Mouse (Mus musculus) forebrain, embryonic 11.5 days (tissue): Measurements from ENCODE around the gene Trak1. TPM values are rescaled to one million over a fixed set of nuclear protein-coding genes. Genes with fewer than 3 reads are reported as not detected.

Experiments
- ATAC-seq: fragments of 200-750 bp; cut with Nextera tagmentation; replicated peaks from 2 replicates; pipeline ENCODE4 v1.8.0; 2017; ENCODE audit warnings: moderate TSS enrichment; ENCODE audit not compliant: low FRiP score
- DNase-seq: peaks from one replicate; pipeline ENCODE4 v3.0.0-alpha.2; 2017; ENCODE audit warnings: low spot score
- H3K27ac ChIP-seq: fragments of 300-500 bp; sonication (generic); 2 replicates; pipeline ENCODE4 v1.5.1; 2014; ENCODE audit warnings: low read depth, low read length
- H3K27me3 ChIP-seq: fragments of 300-500 bp; sonication (generic); 2 replicates; pipeline ENCODE4 v1.6.1; 2014; ENCODE audit warnings: mild to moderate bottlenecking, low read length, mixed read lengths; ENCODE audit not compliant: control insufficient read depth, insufficient read depth
- H3K36me3 ChIP-seq: fragments of 300-500 bp; sonication (generic); 2 replicates; pipeline ENCODE4 v1.6.1; 2014; ENCODE audit warnings: mild to moderate bottlenecking, low read length, moderate library complexity, mixed read lengths; ENCODE audit not compliant: control insufficient read depth, insufficient read depth
- H3K4me1 ChIP-seq: fragments of 300-500 bp; sonication (generic); replicated peaks from 2 replicates; pipeline ENCODE4 v1.6.1; 2014; ENCODE audit warnings: low read length, mixed read lengths; ENCODE audit not compliant: control insufficient read depth, insufficient read depth
- H3K4me2 ChIP-seq: fragments of 300-500 bp; sonication (generic); 2 replicates; pipeline ENCODE4 v1.6.1; 2014; ENCODE audit warnings: low read depth, mild to moderate bottlenecking, low read length, moderate library complexity, mixed read lengths; ENCODE audit not compliant: severe bottlenecking
- H3K4me3 ChIP-seq: fragments of 300-500 bp; sonication (generic); 2 replicates; pipeline ENCODE4 v1.5.1; 2014; ENCODE audit warnings: low read depth, low read length
- H3K9ac ChIP-seq: fragments of 300-500 bp; sonication (generic); 2 replicates; pipeline ENCODE4 v1.6.1; 2014; ENCODE audit warnings: low read length
- H3K9me3 ChIP-seq: fragments of 300-500 bp; sonication (generic); 2 replicates; pipeline ENCODE4 v1.6.1; 2016; ENCODE audit warnings: low read length, mixed read lengths; ENCODE audit not compliant: control insufficient read depth
- WGBS: fragments of 180-500 bp; shearing (Covaris S2); extraction: QIAGEN DNeasy Blood & Tissue Kit; methylation state at CpG from one replicate; pipeline ENCODE4 v1.1.7; 2014; 5-methylcytosine and 5-hydroxymethylcytosine counted together
- polyA plus RNA-seq: library from polyadenylated mRNA; unstranded; fragments of >200 nt; fragmentation: Nextera tagmentation; extraction: Ambion mirVana; gene quantifications from 2 replicates; pipeline ENCODE4 v1.2.1, GENCODE M21; 2014

Trak1 gene
- polyA plus RNA-seq, 1 experiment from 2014 or later: 33.5 TPM

- H3K9ac ChIP-seq: no peak overlapping the region
- no peak overlapping the region for H3K4me2 ChIP-seq
- H3K27ac ChIP-seq: 0 out of 2 replicates have a peak overlapping the region, but pooled peaks have one; percentile 21
- no peaks in the 10 kb centered on the region for H3K9me3 ChIP-seq
- DNase-seq (peak; percentile 52), ATAC-seq (no peak)
- H3K4me1 ChIP-seq: peaks cover 34% of the 10 kb centered on the region
- no peaks in the 10 kb centered on the region for H3K27me3 ChIP-seq
- H3K4me3 ChIP-seq: no peak overlapping the region
- H3K36me3 ChIP-seq: no peaks in the 10 kb centered on the region
- WGBS: 75% methylated on average over 7 of the region's 7 CpGs
Observed at GRCm38 (mm10) chr9:121310501-121310900, 13.2 kb downstream of the Trak1 start.

GRCm38 (mm10) chr9:121311846-121312236 lies 14.5 kb downstream of the Trak1 start:
- H3K4me1 ChIP-seq: peaks cover 41% of the 10 kb centered on the region
- peak overlapping the region; percentile 99 for H3K27ac ChIP-seq
- no peak overlapping the region for H3K4me2 ChIP-seq
- no peak overlapping the region for H3K4me3 ChIP-seq
- no peaks in the 10 kb centered on the region for H3K27me3 ChIP-seq
- H3K9me3 ChIP-seq: no peaks in the 10 kb centered on the region
- ATAC-seq (no peak), DNase-seq (peak; percentile 47)
- 69% methylated on average over 6 of the region's 6 CpGs for WGBS
- H3K36me3 ChIP-seq: no peaks in the 10 kb centered on the region
- no peak overlapping the region; the same call in 1 of the 2 replicates for H3K9ac ChIP-seq

- Histone ChIP-seq H3K4me3 (no peak overlapping the region), H3K4me1 (peaks cover 41% of the 10 kb centered on the region)
Observed at GRCm38 (mm10) chr9:121312237-121312891, 15.1 kb downstream of the Trak1 start.

GRCm38 (mm10) chr9:121313656-121314374 lies 16.5 kb downstream of the Trak1 start:
- Histone ChIP-seq H3K9me3 (no peaks in the 10 kb centered on the region), H3K27ac (peak overlapping the region; percentile 99), H3K36me3 (no peaks in the 10 kb centered on the region; the same call in 1 of the 2 replicates), H3K9ac (peak overlapping the region; percentile 58), H3K4me1 (peaks cover 41% of the 10 kb centered on the region), H3K27me3 (no peaks in the 10 kb centered on the region), H3K4me2 (peak overlapping the region; percentile 54), H3K4me3 (peak overlapping the region; percentile 21)
- DNase-seq (peak; percentile 90), ATAC-seq (peak; percentile 87)
- under 1% methylated on average over 21 of the region's 21 CpGs for WGBS

More at GRCm38 (mm10) chr9:121312237-121312891, 15.1 kb downstream of the Trak1 start:
- peak overlapping the region; percentile 99 for H3K27ac ChIP-seq
- H3K4me2 ChIP-seq: peak overlapping the region; percentile 21; the same call in 1 of the 2 replicates
- DNase-seq: peak; percentile 68
- no peak overlapping the region; the same call in 1 of the 2 replicates for H3K9ac ChIP-seq
- WGBS: 38% methylated on average over 10 of the region's 10 CpGs
- no peaks in the 10 kb centered on the region for H3K36me3 ChIP-seq
- no peaks in the 10 kb centered on the region for H3K9me3 ChIP-seq
- no peaks in the 10 kb centered on the region for H3K27me3 ChIP-seq
- peak; percentile 56 for ATAC-seq

GRCm38 (mm10) chr9:121314541-121315152 lies 17.3 kb downstream of the Trak1 start:
- Histone ChIP-seq H3K36me3 (no peaks in the 10 kb centered on the region; the same call in 1 of the 2 replicates), H3K27ac (peak overlapping the region; percentile 99), H3K9me3 (no peaks in the 10 kb centered on the region), H3K9ac (peak overlapping the region; percentile 58), H3K4me3 (peak overlapping the region; percentile 21), H3K27me3 (no peaks in the 10 kb centered on the region), H3K4me2 (peak overlapping the region; percentile 54), H3K4me1 (peaks cover 43% of the 10 kb centered on the region)
- ATAC-seq: no peak
- WGBS: 16% methylated on average over 14 of the region's 14 CpGs
- no peak for DNase-seq

GRCm38 (mm10) chr9:121315901-121316595 lies 18.7 kb downstream of the Trak1 start:
- H3K27ac ChIP-seq: peak overlapping the region; percentile 70
- no peak for DNase-seq
- no peak overlapping the region for H3K4me3 ChIP-seq
- H3K4me2 ChIP-seq: no peak overlapping the region
- 62% methylated on average over 4 of the region's 4 CpGs for WGBS
- peaks cover 47% of the 10 kb centered on the region for H3K4me1 ChIP-seq
- no peak overlapping the region; the same call in 1 of the 2 replicates for H3K9ac ChIP-seq
- no peaks in the 10 kb centered on the region; the same call in 1 of the 2 replicates for H3K36me3 ChIP-seq
- H3K9me3 ChIP-seq: no peaks in the 10 kb centered on the region
- ATAC-seq: no peak
- H3K27me3 ChIP-seq: no peaks in the 10 kb centered on the region

GRCm38 (mm10) chr9:121316621-121317405 lies 19.5 kb downstream of the Trak1 start:
- Histone ChIP-seq H3K4me1 (peaks cover 46% of the 10 kb centered on the region), H3K4me2 (no peak overlapping the region), H3K27me3 (no peaks in the 10 kb centered on the region), H3K36me3 (peaks cover under 1% of the 10 kb centered on the region; the same call in 1 of the 2 replicates), H3K9ac (no peak overlapping the region), H3K4me3 (no peak overlapping the region), H3K27ac (peak overlapping the region; percentile 70), H3K9me3 (no peaks in the 10 kb centered on the region; the same call in 1 of the 2 replicates)
- WGBS: 63% methylated on average over 12 of the region's 12 CpGs
- no peak for ATAC-seq
- DNase-seq: no peak
